Mouse (Mus musculus): Measurements from ENCODE around the gene Gpsm3. TPM values are rescaled to one million over a fixed set of nuclear protein-coding genes. Genes with fewer than 3 reads are reported as not detected.

Gene Gpsm3
- polyA plus RNA-seq, 1 experiment from 2014 or later: 4.0 TPM

GRCm38 (mm10) chr17:34606186-34607039 lies 16.8 kb downstream of the Gpsm3 start:
- Histone ChIP-seq H3K36me3 (peaks cover 30% of the 10 kb centered on the region), H3K9ac (peak overlapping the region; percentile 94), H3K27ac (peak overlapping the region; percentile 87), H3K4me3 (peak overlapping the region; percentile 92), H3K27me3 (no peaks in the 10 kb centered on the region), H3K9me3 (no peaks in the 10 kb centered on the region), H3K4me1 (peaks cover 46% of the 10 kb centered on the region), H3K4me2 (replicated peaks) (peak overlapping the region; percentile 98)
- WGBS: 15% methylated on average over 32 of the region's 32 CpGs
- no peak for ATAC-seq (ENCODE audit: low FRiP score, low read depth)

- Histone ChIP-seq H3K4me3 (no peak overlapping the region), H3K9ac (peak overlapping the region; percentile 36)
Measured at GRCm38 (mm10) chr17:34607997-34608396, 18.4 kb downstream of the Gpsm3 start.

GRCm38 (mm10) chr17:34611050-34611449 lies 21.4 kb downstream of the Gpsm3 start:
- no peaks in the 10 kb centered on the region for H3K27me3 ChIP-seq
- no peak for ATAC-seq (ENCODE audit: low FRiP score, low read depth)
- H3K4me2 ChIP-seq (replicated peaks): no peak overlapping the region
- H3K4me1 ChIP-seq: peaks cover 26% of the 10 kb centered on the region
- H3K9ac ChIP-seq: no peak overlapping the region
- no peak overlapping the region for H3K4me3 ChIP-seq
- no peak overlapping the region for H3K27ac ChIP-seq
- WGBS: 93% methylated on average over 8 of the region's 8 CpGs
- H3K9me3 ChIP-seq: no peaks in the 10 kb centered on the region
- H3K36me3 ChIP-seq: peaks cover 69% of the 10 kb centered on the region

More at GRCm38 (mm10) chr17:34607997-34608396, 18.4 kb downstream of the Gpsm3 start:
- H3K27ac ChIP-seq: no peak overlapping the region
- ATAC-seq (ENCODE audit: low FRiP score, low read depth): no peak
- WGBS: 77% methylated on average over 7 of the region's 7 CpGs
- no peaks in the 10 kb centered on the region for H3K27me3 ChIP-seq
- no peaks in the 10 kb centered on the region for H3K9me3 ChIP-seq
- peaks cover 37% of the 10 kb centered on the region for H3K4me1 ChIP-seq
- no peak overlapping the region for H3K4me2 ChIP-seq (replicated peaks)
- H3K36me3 ChIP-seq: peaks cover 40% of the 10 kb centered on the region

GRCm38 (mm10) chr17:34613054-34613645 lies 23.5 kb downstream of the Gpsm3 start:
- no peaks in the 10 kb centered on the region for H3K9me3 ChIP-seq
- WGBS: 86% methylated on average over 10 of the region's 11 CpGs
- no peaks in the 10 kb centered on the region for H3K27me3 ChIP-seq
- peaks cover 78% of the 10 kb centered on the region for H3K36me3 ChIP-seq
- no peak overlapping the region for H3K9ac ChIP-seq
- H3K4me3 ChIP-seq: no peak overlapping the region
- no peak overlapping the region for H3K4me2 ChIP-seq (replicated peaks)
- no peak overlapping the region for H3K27ac ChIP-seq
- H3K4me1 ChIP-seq: peaks cover 8% of the 10 kb centered on the region; the same call in 1 of the 2 replicates
- ATAC-seq (ENCODE audit: low FRiP score, low read depth): no peak

- Histone ChIP-seq H3K9me3 (no peaks in the 10 kb centered on the region), H3K27ac (no peak overlapping the region), H3K4me3 (no peak overlapping the region), H3K36me3 (peaks cover 83% of the 10 kb centered on the region), H3K27me3 (no peaks in the 10 kb centered on the region), H3K4me2 (replicated peaks) (no peak overlapping the region), H3K9ac (no peak overlapping the region), H3K4me1 (peaks cover 1% of the 10 kb centered on the region; the same call in 1 of the 2 replicates)
- 93% methylated on average over 10 of the region's 10 CpGs for WGBS
- no peak for ATAC-seq (ENCODE audit: low FRiP score, low read depth)
Measured at GRCm38 (mm10) chr17:34613830-34614229, 24.2 kb downstream of the Gpsm3 start.

- no peaks in the 10 kb centered on the region for H3K4me1 ChIP-seq
- no peak within 1 kb of the TSS for H3K4me2 ChIP-seq (replicated peaks)
- H3K9me3 ChIP-seq: no peaks in the 10 kb centered on the region
- no peak for ATAC-seq (ENCODE audit: low FRiP score, low read depth)
- peaks cover 89% of the 10 kb centered on the region for H3K36me3 ChIP-seq
- H3K9ac ChIP-seq: no peak within 1 kb of the TSS
- 79% methylated on average over 6 of the region's 6 CpGs for WGBS
- H3K27ac ChIP-seq: no peak within 1 kb of the TSS; the same call in 1 of the 2 replicates
- no peaks in the 10 kb centered on the region for H3K27me3 ChIP-seq
- H3K4me3 ChIP-seq: no peak within 1 kb of the TSS
Measured at GRCm38 (mm10) chr17:34615871-34616270, 26.3 kb downstream of the Gpsm3 start, which contains the start of gene Egfl8. Gene Egfl8 (minus strand): TSS chr17:34615971.

- ATAC-seq (ENCODE audit: low FRiP score, low read depth): peak; percentile 7; the same call in 1 of the 2 replicates
- H3K27me3 ChIP-seq: no peaks in the 10 kb centered on the region
- H3K9ac ChIP-seq: no peak overlapping the region
- no peaks in the 10 kb centered on the region for H3K4me1 ChIP-seq
- peaks cover 87% of the 10 kb centered on the region for H3K36me3 ChIP-seq
- H3K4me2 ChIP-seq (replicated peaks): no peak overlapping the region
- H3K4me3 ChIP-seq: no peak overlapping the region
- no peaks in the 10 kb centered on the region for H3K9me3 ChIP-seq
- no peak overlapping the region for H3K27ac ChIP-seq
- 25% methylated on average over 6 of the region's 6 CpGs for WGBS
Measured at GRCm38 (mm10) chr17:34618999-34619398, 29.4 kb downstream of the Gpsm3 start.

- Histone ChIP-seq H3K9ac (0 out of 2 replicates have a peak overlapping the region, but pooled peaks have one; percentile 19), H3K4me2 (replicated peaks) (no peak overlapping the region), H3K4me3 (no peak overlapping the region), H3K4me1 (peaks cover 5% of the 10 kb centered on the region), H3K27ac (no peak overlapping the region), H3K9me3 (no peaks in the 10 kb centered on the region), H3K27me3 (no peaks in the 10 kb centered on the region), H3K36me3 (peaks cover 78% of the 10 kb centered on the region)
- 81% methylated on average over 8 of the region's 8 CpGs for WGBS
- no peak for ATAC-seq (ENCODE audit: low FRiP score, low read depth)
Measured at GRCm38 (mm10) chr17:34621006-34621405, 31.4 kb downstream of the Gpsm3 start.

GRCm38 (mm10) chr17:34623161-34623560 lies 33.6 kb downstream of the Gpsm3 start:
- Histone ChIP-seq H3K9ac (no peak overlapping the region), H3K9me3 (no peaks in the 10 kb centered on the region), H3K4me3 (no peak overlapping the region), H3K27me3 (no peaks in the 10 kb centered on the region), H3K27ac (no peak overlapping the region), H3K4me1 (peaks cover 15% of the 10 kb centered on the region), H3K36me3 (peaks cover 61% of the 10 kb centered on the region), H3K4me2 (replicated peaks) (no peak overlapping the region)
- 87% methylated on average over 9 of the region's 9 CpGs for WGBS
- ATAC-seq (ENCODE audit: low FRiP score, low read depth): no peak

GRCm38 (mm10) chr17:34624981-34625380 lies 35.4 kb downstream of the Gpsm3 start:
- H3K9me3 ChIP-seq: no peaks in the 10 kb centered on the region
- H3K4me3 ChIP-seq: no peak overlapping the region
- H3K9ac ChIP-seq: no peak overlapping the region
- H3K4me2 ChIP-seq (replicated peaks): no peak overlapping the region
- ATAC-seq (ENCODE audit: low FRiP score, low read depth): no peak
- WGBS: 88% methylated on average over 3 of the region's 3 CpGs
- H3K27me3 ChIP-seq: peaks cover 16% of the 10 kb centered on the region
- no peak overlapping the region for H3K27ac ChIP-seq
- peaks cover 33% of the 10 kb centered on the region for H3K4me1 ChIP-seq
- H3K36me3 ChIP-seq: peaks cover 46% of the 10 kb centered on the region

- no peaks in the 10 kb centered on the region for H3K9me3 ChIP-seq
- H3K4me2 ChIP-seq (replicated peaks): peak overlapping the region; percentile 94
- H3K9ac ChIP-seq: peak overlapping the region; percentile 77
- peak overlapping the region; percentile 85; the same call in 1 of the 2 replicates for H3K27ac ChIP-seq
- H3K27me3 ChIP-seq: peaks cover 28% of the 10 kb centered on the region
- ATAC-seq (ENCODE audit: low FRiP score, low read depth): no peak
- H3K4me3 ChIP-seq: peak overlapping the region; percentile 79
- 52% methylated on average over 16 of the region's 16 CpGs for WGBS
- H3K4me1 ChIP-seq: peaks cover 41% of the 10 kb centered on the region
- H3K36me3 ChIP-seq: peaks cover 37% of the 10 kb centered on the region
Measured at GRCm38 (mm10) chr17:34626062-34626772, 36.6 kb downstream of the Gpsm3 start.

GRCm38 (mm10) chr17:34626773-34627092 lies 37.1 kb downstream of the Gpsm3 start:
- peaks cover 46% of the 10 kb centered on the region for H3K4me1 ChIP-seq
- H3K9ac ChIP-seq: peak overlapping the region; percentile 77
- peak overlapping the region; percentile 85 for H3K27ac ChIP-seq
- under 1% methylated on average over 18 of the region's 18 CpGs for WGBS
- H3K36me3 ChIP-seq: peaks cover 32% of the 10 kb centered on the region
- peaks cover 33% of the 10 kb centered on the region for H3K27me3 ChIP-seq
- ATAC-seq (ENCODE audit: low FRiP score, low read depth): no peak
- peak overlapping the region; percentile 94 for H3K4me2 ChIP-seq (replicated peaks)
- H3K9me3 ChIP-seq: no peaks in the 10 kb centered on the region
- H3K4me3 ChIP-seq: peak overlapping the region; percentile 79
